In the genomic region with DNA sequence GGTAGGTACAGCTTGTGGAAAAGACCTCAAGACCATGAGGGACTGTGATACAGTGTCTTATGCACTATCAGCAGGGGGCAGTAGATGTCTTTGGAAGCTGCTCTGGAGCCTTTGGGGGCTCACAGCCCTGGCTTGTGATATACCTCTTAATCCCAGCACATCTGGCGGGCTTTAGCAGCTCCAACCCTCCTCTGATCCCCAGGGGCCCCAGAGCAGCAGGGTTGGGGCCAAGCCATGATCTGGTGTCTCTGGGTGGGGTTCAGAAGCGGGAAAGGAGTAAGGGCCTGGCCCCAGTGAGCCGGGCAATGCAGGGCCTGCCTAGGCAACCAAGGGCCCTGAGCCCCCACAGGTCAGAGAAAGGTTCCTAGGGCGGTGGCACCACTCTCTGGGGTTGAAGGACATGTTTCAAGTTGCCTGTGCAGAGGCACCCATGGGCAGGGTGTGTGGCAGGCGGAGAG, we compare ENCODE assay signal across 9 mouse cellular contexts. TPM values are rescaled to one million over a fixed set of nuclear protein-coding genes. Genes with fewer than 3 reads are reported as not detected.
DNase-seq lines count a peak whose midpoint lies in the region; ATAC-seq and TF ChIP-seq lines count a peak whose summit lies in the region.
"Had no signal": no experiment of that assay in that cellular context is flagged by ENCODE, and none has a peak within 500 bp of the region (broad histone marks: within the 10 kb centered on the region; RNA-seq: fewer than 3 reads in every experiment).

No protein-coding gene starts in this region.

- peaks cover 7% of the 10 kb centered on the region; the same call in 1 of the 2 replicates for H3K4me1 ChIP-seq in lung, embryonic 14.5 days (ENCODE audit: insufficient read depth)
- no peaks in the 10 kb centered on the region for H3K4me1 ChIP-seq in hindbrain, embryonic 15.5 days (replicated peaks)
- peaks cover 12% of the 10 kb centered on the region; the same call in 1 of the 2 replicates for H3K4me1 ChIP-seq in lung, embryonic 16.5 days (replicated peaks; ENCODE audit: control insufficient read depth, insufficient read depth, low read length)
- H3K4me1 ChIP-seq in stomach, embryonic 14.5 days (ENCODE audit: control insufficient read depth, insufficient read depth, low read length) = peaks cover 17% of the 10 kb centered on the region

- peak; percentile 94 for TF ChIP-seq CTCF in lung, embryonic 14.5 days (IDR thresholded peaks at IDR 0.05; ENCODE audit: low read depth)

- no peaks in the 10 kb centered on the region for H3K36me3 ChIP-seq in lung, embryonic 14.5 days (ENCODE audit: insufficient read depth)
- no peaks in the 10 kb centered on the region for H3K36me3 ChIP-seq in hindbrain, embryonic 15.5 days
- no peaks in the 10 kb centered on the region for H3K36me3 ChIP-seq in lung, embryonic 16.5 days (ENCODE audit: control insufficient read depth, insufficient read depth, low read length)
- no peaks in the 10 kb centered on the region for H3K36me3 ChIP-seq in stomach, embryonic 14.5 days (ENCODE audit: control insufficient read depth, insufficient read depth, low read length)

- H3K27ac ChIP-seq in lung, embryonic 14.5 days (ENCODE audit: low read depth) = peak overlapping the region; percentile 22; the same call in 1 of the 2 replicates
- H3K27ac ChIP-seq in hindbrain, embryonic 15.5 days (replicated peaks) = no peak overlapping the region
- H3K27ac ChIP-seq in lung, embryonic 16.5 days (ENCODE audit: low read length) = peak overlapping the region; percentile 58
- peak overlapping the region; percentile 68 for H3K27ac ChIP-seq in stomach, embryonic 14.5 days (ENCODE audit: low read length)

- no peaks in the 10 kb centered on the region for H3K9me3 ChIP-seq in lung, embryonic 14.5 days (ENCODE audit: low read depth, low read length)
- no peaks in the 10 kb centered on the region for H3K9me3 ChIP-seq in hindbrain, embryonic 15.5 days
- H3K9me3 ChIP-seq in lung, embryonic 16.5 days (ENCODE audit: control insufficient read depth, low read length) = no peaks in the 10 kb centered on the region
- no peaks in the 10 kb centered on the region for H3K9me3 ChIP-seq in stomach, embryonic 14.5 days (ENCODE audit: control insufficient read depth, low read depth, low read length)

- WGBS in lung, embryonic 14.5 days = 42% methylated on average over 5 of the region's 5 CpGs
- 54% methylated on average over 5 of the region's 5 CpGs for WGBS in hindbrain, embryonic 15.5 days
- 47% methylated on average over 5 of the region's 5 CpGs for WGBS in lung, embryonic 16.5 days
- WGBS in stomach, embryonic 14.5 days = 28% methylated on average over 5 of the region's 5 CpGs

- no peak overlapping the region for H3K9ac ChIP-seq in lung, embryonic 14.5 days
- H3K9ac ChIP-seq in hindbrain, embryonic 15.5 days = no peak overlapping the region
- H3K9ac ChIP-seq in lung, embryonic 16.5 days (ENCODE audit: low read length) = peak overlapping the region; percentile 63
- H3K9ac ChIP-seq in stomach, embryonic 14.5 days (replicated peaks; ENCODE audit: low read depth, low read length) = no peak overlapping the region

- H3K4me3 ChIP-seq in lung, embryonic 14.5 days (ENCODE audit: low read depth, low read length) = no peak overlapping the region
- H3K4me3 ChIP-seq in hindbrain, embryonic 15.5 days = no peak overlapping the region
- no peak overlapping the region for H3K4me3 ChIP-seq in lung, embryonic 16.5 days (ENCODE audit: low read length)
- H3K4me3 ChIP-seq in stomach, embryonic 14.5 days (ENCODE audit: low read depth, low read length) = no peak overlapping the region

- no peak overlapping the region for H3K4me2 ChIP-seq in lung, embryonic 14.5 days
- H3K4me2 ChIP-seq in hindbrain, embryonic 15.5 days = no peak overlapping the region
- no peak overlapping the region for H3K4me2 ChIP-seq in lung, embryonic 16.5 days (ENCODE audit: low read depth, low read length)
- H3K4me2 ChIP-seq in stomach, embryonic 14.5 days (replicated peaks; ENCODE audit: low read depth, low read length) = no peak overlapping the region

- ATAC-seq in lung, embryonic 14.5 days (ENCODE audit: insufficient read depth) = peak; percentile 88
- peak; percentile 65; the same call in 1 of the 2 replicates for ATAC-seq in hindbrain, embryonic 15.5 days (ENCODE audit: low FRiP score, low read depth)
- ATAC-seq in lung, embryonic 16.5 days (ENCODE audit: low read depth) = peak; percentile 81
- peak; percentile 81 for ATAC-seq in stomach, embryonic 14.5 days (ENCODE audit: insufficient number of reproducible peaks, insufficient read depth, low FRiP score, low read depth)
- ATAC-seq in erythroblast, adult 5-6 weeks (replicated peaks; ENCODE audit: low FRiP score, poor library complexity, severe bottlenecking) = no peak

- peak; percentile 94 for DNase-seq in lung, embryonic 14.5 days
- DNase-seq in lung, adult 18-20 months = no peak
- peak; percentile 15 for DNase-seq in adipocyte (ENCODE audit: low spot score)
- peak; percentile 87 for DNase-seq in gastrocnemius, adult 18-20 months (ENCODE audit: low spot score)

- H3K27me3 ChIP-seq in lung, embryonic 14.5 days (ENCODE audit: insufficient read depth, low read length) = no peaks in the 10 kb centered on the region
- no peaks in the 10 kb centered on the region for H3K27me3 ChIP-seq in hindbrain, embryonic 15.5 days
- no peaks in the 10 kb centered on the region for H3K27me3 ChIP-seq in lung, embryonic 16.5 days (ENCODE audit: control insufficient read depth, insufficient read depth, low read depth, low read length)
- H3K27me3 ChIP-seq in stomach, embryonic 14.5 days (ENCODE audit: control insufficient read depth, insufficient read depth, low read length) = no peaks in the 10 kb centered on the region

RNA-seq across cellular contexts. Expression of a gene that starts 0.9 kb away (rescaled TPM):
- polyA plus RNA-seq in lung, embryonic 14.5 days (2014; fragmentation: Nextera tagmentation; extraction: Ambion mirVana) = 0.86 and 1.6 TPM in 2 replicates
- over 10,000 TPM; 19,257 to 20,060 TPM for total RNA-seq in gastrocnemius, adult 18-20 months (2021)
- 0.79 and 1.4 TPM in 2 replicates for polyA plus RNA-seq in hindbrain, embryonic 15.5 days (2015; fragmentation: Nextera tagmentation; extraction: Ambion mirVana)
- 17.6 and 61.1 TPM in 2 replicates for polyA plus RNA-seq in lung, embryonic 16.5 days (2015; fragmentation: Nextera tagmentation; extraction: Ambion mirVana)
- 4.6 and 5.8 TPM in 2 replicates for polyA plus RNA-seq in stomach, embryonic 14.5 days (2014; fragmentation: Nextera tagmentation; extraction: Ambion mirVana)
- total RNA-seq in erythroblast, adult 5-6 weeks (2015; ENCODE audit: low replicate concordance) = 19.6 TPM in 1 of 2 replicates, not detected in the other
- 2.0 and 6.4 TPM in 2 replicates for total RNA-seq in erythroblast, adult 5-6 weeks (2017; ENCODE audit: low replicate concordance)

RNA-seq across cellular contexts. Expression of a gene that starts 6.0 kb away (rescaled TPM):
- polyA plus RNA-seq in lung, embryonic 14.5 days (2014; fragmentation: Nextera tagmentation; extraction: Ambion mirVana) = not detected in 2 replicates
- not detected for total RNA-seq in gastrocnemius, adult 18-20 months (2021)
- polyA plus RNA-seq in hindbrain, embryonic 15.5 days (2015; fragmentation: Nextera tagmentation; extraction: Ambion mirVana) = not detected in 2 replicates
- polyA plus RNA-seq in lung, embryonic 16.5 days (2015; fragmentation: Nextera tagmentation; extraction: Ambion mirVana) = 0.48 and 1.2 TPM in 2 replicates
- 4.8 and 6.6 TPM in 2 replicates for polyA plus RNA-seq in stomach, embryonic 14.5 days (2014; fragmentation: Nextera tagmentation; extraction: Ambion mirVana)
- not detected in 2 replicates for total RNA-seq in erythroblast, adult 5-6 weeks (2015; ENCODE audit: low replicate concordance)
- not detected in 2 replicates for total RNA-seq in erythroblast, adult 5-6 weeks (2017; ENCODE audit: low replicate concordance)
- polyA plus RNA-seq: frontal cortex, adult 2 months had no signal

RNA-seq across cellular contexts. Expression of a gene that starts 19.9 kb away (rescaled TPM):
- 98.0 and 99.6 TPM in 2 replicates for polyA plus RNA-seq in lung, embryonic 14.5 days (2014; fragmentation: Nextera tagmentation; extraction: Ambion mirVana)
- 10 to 100 TPM; 30.3 to 38.4 TPM for total RNA-seq in gastrocnemius, adult 18-20 months (2021)
- 4.5 and 7.6 TPM in 2 replicates for polyA plus RNA-seq in hindbrain, embryonic 15.5 days (2015; fragmentation: Nextera tagmentation; extraction: Ambion mirVana)
- polyA plus RNA-seq in lung, embryonic 16.5 days (2015; fragmentation: Nextera tagmentation; extraction: Ambion mirVana) = 110 and 118 TPM in 2 replicates
- 194 and 211 TPM in 2 replicates for polyA plus RNA-seq in stomach, embryonic 14.5 days (2014; fragmentation: Nextera tagmentation; extraction: Ambion mirVana)
- 119 and 155 TPM in 2 replicates for total RNA-seq in erythroblast, adult 5-6 weeks (2015; ENCODE audit: low replicate concordance)
- total RNA-seq in erythroblast, adult 5-6 weeks (2017; ENCODE audit: low replicate concordance) = 98.7 and 120 TPM in 2 replicates

RNA-seq across cellular contexts. Expression of a gene that starts 52.8 kb away (rescaled TPM):
- 239 and 240 TPM in 2 replicates for polyA plus RNA-seq in lung, embryonic 14.5 days (2014; fragmentation: Nextera tagmentation; extraction: Ambion mirVana)
- total RNA-seq in gastrocnemius, adult 18-20 months (2021) = 100 to 1,000 TPM; 445 to 450 TPM
- polyA plus RNA-seq in hindbrain, embryonic 15.5 days (2015; fragmentation: Nextera tagmentation; extraction: Ambion mirVana) = 300 and 306 TPM in 2 replicates
- polyA plus RNA-seq in lung, embryonic 16.5 days (2015; fragmentation: Nextera tagmentation; extraction: Ambion mirVana) = 302 and 328 TPM in 2 replicates
- 267 and 273 TPM in 2 replicates for polyA plus RNA-seq in stomach, embryonic 14.5 days (2014; fragmentation: Nextera tagmentation; extraction: Ambion mirVana)
- 138 and 155 TPM in 2 replicates for total RNA-seq in erythroblast, adult 5-6 weeks (2015; ENCODE audit: low replicate concordance)
- 126 and 150 TPM in 2 replicates for total RNA-seq in erythroblast, adult 5-6 weeks (2017; ENCODE audit: low replicate concordance)

RNA-seq across cellular contexts. Expression of a gene that starts 58.0 kb away (rescaled TPM):
- polyA plus RNA-seq in lung, embryonic 14.5 days (2014; fragmentation: Nextera tagmentation; extraction: Ambion mirVana) = 1.5 and 2.5 TPM in 2 replicates
- over 10,000 TPM; 35,269 to 35,976 TPM for total RNA-seq in gastrocnemius, adult 18-20 months (2021)
- polyA plus RNA-seq in hindbrain, embryonic 15.5 days (2015; fragmentation: Nextera tagmentation; extraction: Ambion mirVana) = 3.3 and 3.6 TPM in 2 replicates
- 17.9 and 50.7 TPM in 2 replicates for polyA plus RNA-seq in lung, embryonic 16.5 days (2015; fragmentation: Nextera tagmentation; extraction: Ambion mirVana)
- polyA plus RNA-seq in stomach, embryonic 14.5 days (2014; fragmentation: Nextera tagmentation; extraction: Ambion mirVana) = 2.2 and 2.6 TPM in 2 replicates
- total RNA-seq in erythroblast, adult 5-6 weeks (2015; ENCODE audit: low replicate concordance) = not detected in 2 replicates
- 2.0 TPM in 1 of 2 replicates, not detected in the other for total RNA-seq in erythroblast, adult 5-6 weeks (2017; ENCODE audit: low replicate concordance)

Comparison
In these comparisons a context has a peak if more than half of its experiments do, and no peak if none do; other contexts are left out.
1. DNase-seq: peak in lung, embryonic 14.5 days (single experiment), adipocyte (single experiment) and gastrocnemius, adult 18-20 months (single experiment); none in lung, adult 18-20 months (0 of 2).
2. RNA of a gene that starts 19.9 kb away (polyA plus RNA-seq): 194 to 211 TPM in stomach, embryonic 14.5 days, 110 to 118 TPM in lung, embryonic 16.5 days and 98.0 to 99.6 TPM in lung, embryonic 14.5 days; 4.5 to 7.6 TPM in hindbrain, embryonic 15.5 days; every median in the first group is over 10 times any median in the second.